Mouse (Mus musculus): ENCODE results near the gene March4. TPM values are rescaled to one million over a fixed set of nuclear protein-coding genes. Genes with fewer than 3 reads are reported as not detected.

The March4 gene
- polyA plus RNA-seq, 1 experiment, result 0.05 TPM

DNA sequence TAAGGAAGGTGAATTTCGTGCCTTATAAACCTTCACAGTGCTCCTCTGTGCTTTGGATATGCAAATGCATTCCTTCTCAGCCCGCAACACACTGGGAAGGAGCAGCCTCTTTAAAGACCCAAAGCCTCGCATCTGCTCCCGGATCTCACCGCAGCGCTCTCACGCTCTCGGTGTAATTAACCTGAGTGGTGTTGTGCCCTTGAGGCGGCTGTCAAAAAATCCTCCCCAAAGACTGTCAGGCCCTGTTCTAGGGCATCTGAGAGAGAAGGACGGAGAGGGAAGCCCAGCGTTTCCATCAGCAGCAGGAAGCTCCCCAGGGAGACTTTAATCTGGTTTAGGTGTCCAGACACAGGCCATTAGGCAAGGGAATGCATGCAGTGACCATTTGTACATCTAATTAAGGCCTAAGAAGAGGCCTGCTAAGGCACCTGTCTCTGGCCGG is 40.8 kb upstream of the March4 start:
- 32% methylated on average over 12 of the region's 12 CpGs for WGBS
- TF ChIP-seq CTCF (conservative IDR thresholded peaks at IDR 0.05; ENCODE audit: insufficient read depth, insufficient read length, low read depth, low read length) (no peak), POLR2A (IDR thresholded peaks at IDR 0.05; ENCODE audit: low read depth, low read length) (no peak)
- no peak for DNase-seq
- H3K4me3 ChIP-seq (ENCODE audit: insufficient read depth, low read depth, low read length), result no peak overlapping the region
- no peak overlapping the region for H3K27ac ChIP-seq (ENCODE audit: insufficient read depth, low read depth, low read length)
- no peaks in the 10 kb centered on the region for H3K4me1 ChIP-seq (ENCODE audit: control insufficient read depth, insufficient read depth, low read length)
- H3K27me3 ChIP-seq (replicated peaks; ENCODE audit: control insufficient read depth, insufficient read depth, low read length), result no peaks in the 10 kb centered on the region
- H3K36me3 ChIP-seq (ENCODE audit: control insufficient read depth, insufficient read depth, low read length), result no peaks in the 10 kb centered on the region

- H3K27me3 ChIP-seq (replicated peaks; ENCODE audit: control insufficient read depth, insufficient read depth, low read length), result no peaks in the 10 kb centered on the region
- H3K4me3 ChIP-seq (ENCODE audit: insufficient read depth, low read depth, low read length), result no peak overlapping the region
- DNase-seq, result no peak
- H3K27ac ChIP-seq (ENCODE audit: insufficient read depth, low read depth, low read length), result no peak overlapping the region
- 42% methylated on average over 4 of the region's 4 CpGs for WGBS
- H3K36me3 ChIP-seq (ENCODE audit: control insufficient read depth, insufficient read depth, low read length), result no peaks in the 10 kb centered on the region
- H3K4me1 ChIP-seq (ENCODE audit: control insufficient read depth, insufficient read depth, low read length), result no peaks in the 10 kb centered on the region
- TF ChIP-seq CTCF (conservative IDR thresholded peaks at IDR 0.05; ENCODE audit: insufficient read depth, insufficient read length, low read depth, low read length) (peak; percentile 47), POLR2A (IDR thresholded peaks at IDR 0.05; ENCODE audit: low read depth, low read length) (no peak)
These were observed 38.4 kb upstream of the March4 start for GRCm38 (mm10) chr1:72575121-72575520.

- H3K4me1 ChIP-seq (ENCODE audit: control insufficient read depth, insufficient read depth, low read length), result no peaks in the 10 kb centered on the region
- no peak overlapping the region for H3K27ac ChIP-seq (ENCODE audit: insufficient read depth, low read depth, low read length)
- 66% methylated on average over 7 of the region's 7 CpGs for WGBS
- DNase-seq, result no peak
- H3K27me3 ChIP-seq (replicated peaks; ENCODE audit: control insufficient read depth, insufficient read depth, low read length), result no peaks in the 10 kb centered on the region
- H3K36me3 ChIP-seq (ENCODE audit: control insufficient read depth, insufficient read depth, low read length), result no peaks in the 10 kb centered on the region
- TF ChIP-seq POLR2A (IDR thresholded peaks at IDR 0.05; ENCODE audit: low read depth, low read length), result no peak
- no peak for TF ChIP-seq CTCF (conservative IDR thresholded peaks at IDR 0.05; ENCODE audit: insufficient read depth, insufficient read length, low read depth, low read length)
- H3K4me3 ChIP-seq (ENCODE audit: insufficient read depth, low read depth, low read length), result no peak overlapping the region
These were observed 37.9 kb upstream of the March4 start for GRCm38 (mm10) chr1:72574608-72575007.

GRCm38 (mm10) chr1:72574047-72574446 is 37.3 kb upstream of the March4 start:
- TF ChIP-seq POLR2A (IDR thresholded peaks at IDR 0.05; ENCODE audit: low read depth, low read length) (no peak), CTCF (conservative IDR thresholded peaks at IDR 0.05; ENCODE audit: insufficient read depth, insufficient read length, low read depth, low read length) (no peak)
- Histone ChIP-seq H3K4me1 (ENCODE audit: control insufficient read depth, insufficient read depth, low read length) (no peaks in the 10 kb centered on the region), H3K27ac (ENCODE audit: insufficient read depth, low read depth, low read length) (no peak overlapping the region), H3K4me3 (ENCODE audit: insufficient read depth, low read depth, low read length) (no peak overlapping the region), H3K27me3 (replicated peaks; ENCODE audit: control insufficient read depth, insufficient read depth, low read length) (no peaks in the 10 kb centered on the region), H3K36me3 (ENCODE audit: control insufficient read depth, insufficient read depth, low read length) (no peaks in the 10 kb centered on the region)
- DNase-seq, result no peak
- WGBS, result 26% methylated on average over 7 of the region's 7 CpGs

DNA sequence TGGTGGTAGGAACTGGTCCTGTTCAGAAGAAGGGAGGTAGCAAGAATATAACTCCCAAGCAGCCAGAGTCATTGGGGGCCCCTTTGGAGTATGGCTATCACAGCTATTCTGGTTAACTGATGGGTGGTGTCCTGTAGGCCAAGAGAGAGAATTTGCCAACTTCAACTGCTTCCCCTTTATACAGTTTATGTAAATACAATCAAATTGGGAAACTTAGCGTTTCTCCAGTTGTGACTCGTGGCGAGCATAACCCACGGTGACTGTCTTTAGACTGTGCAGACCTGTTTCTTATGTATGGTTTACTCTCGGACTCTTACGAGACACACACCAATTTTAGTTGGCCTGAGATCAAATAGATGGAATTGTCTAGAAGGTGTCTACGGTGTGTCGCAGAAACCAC is 32.0 kb upstream of the March4 start:
- no peak for TF ChIP-seq POLR2A (IDR thresholded peaks at IDR 0.05; ENCODE audit: low read depth, low read length)
- no peak for TF ChIP-seq CTCF (conservative IDR thresholded peaks at IDR 0.05; ENCODE audit: insufficient read depth, insufficient read length, low read depth, low read length)
- H3K4me3 ChIP-seq (ENCODE audit: insufficient read depth, low read depth, low read length), result no peak overlapping the region
- no peaks in the 10 kb centered on the region for H3K4me1 ChIP-seq (ENCODE audit: control insufficient read depth, insufficient read depth, low read length)
- WGBS, result 90% methylated on average over 8 of the region's 8 CpGs
- H3K36me3 ChIP-seq (ENCODE audit: control insufficient read depth, insufficient read depth, low read length), result no peaks in the 10 kb centered on the region
- H3K27ac ChIP-seq (ENCODE audit: insufficient read depth, low read depth, low read length), result no peak overlapping the region
- no peaks in the 10 kb centered on the region for H3K27me3 ChIP-seq (replicated peaks; ENCODE audit: control insufficient read depth, insufficient read depth, low read length)
- DNase-seq, result no peak

DNA sequence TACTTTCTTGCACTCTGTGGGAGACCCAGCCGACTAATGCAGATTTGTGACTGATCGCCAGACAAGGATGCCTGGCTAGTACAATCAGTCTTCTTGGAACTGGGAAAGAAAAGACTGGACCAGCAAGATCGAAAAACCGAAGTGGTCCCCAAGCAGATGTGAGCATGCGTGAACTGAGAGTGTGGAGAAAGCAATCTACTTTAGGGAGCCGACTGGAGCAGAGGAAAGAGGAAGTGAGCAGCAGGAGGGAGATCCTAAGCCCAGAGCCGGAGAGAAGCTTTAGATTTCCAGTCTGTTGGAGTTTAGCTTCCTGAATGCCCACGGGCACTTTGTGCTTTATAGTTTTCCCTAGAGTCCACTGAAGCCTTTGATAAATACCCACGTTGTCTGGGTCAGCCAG is 30.3 kb upstream of the March4 start:
- TF ChIP-seq POLR2A (IDR thresholded peaks at IDR 0.05; ENCODE audit: low read depth, low read length) (no peak), CTCF (conservative IDR thresholded peaks at IDR 0.05; ENCODE audit: insufficient read depth, insufficient read length, low read depth, low read length) (no peak)
- Histone ChIP-seq H3K4me3 (ENCODE audit: insufficient read depth, low read depth, low read length) (no peak overlapping the region), H3K4me1 (ENCODE audit: control insufficient read depth, insufficient read depth, low read length) (no peaks in the 10 kb centered on the region), H3K27ac (ENCODE audit: insufficient read depth, low read depth, low read length) (no peak overlapping the region), H3K27me3 (replicated peaks; ENCODE audit: control insufficient read depth, insufficient read depth, low read length) (no peaks in the 10 kb centered on the region), H3K36me3 (ENCODE audit: control insufficient read depth, insufficient read depth, low read length) (no peaks in the 10 kb centered on the region)
- DNase-seq, result no peak
- 50% methylated on average over 9 of the region's 9 CpGs for WGBS

GRCm38 (mm10) chr1:72564334-72564962 is 27.7 kb upstream of the March4 start:
- TF ChIP-seq CTCF (conservative IDR thresholded peaks at IDR 0.05; ENCODE audit: insufficient read depth, insufficient read length, low read depth, low read length) (no peak), POLR2A (IDR thresholded peaks at IDR 0.05; ENCODE audit: low read depth, low read length) (no peak)
- H3K4me3 ChIP-seq (ENCODE audit: insufficient read depth, low read depth, low read length), result no peak overlapping the region
- WGBS, result 51% methylated on average over 6 of the region's 6 CpGs
- H3K27me3 ChIP-seq (replicated peaks; ENCODE audit: control insufficient read depth, insufficient read depth, low read length), result no peaks in the 10 kb centered on the region
- DNase-seq, result peak; percentile 5
- no peaks in the 10 kb centered on the region for H3K36me3 ChIP-seq (ENCODE audit: control insufficient read depth, insufficient read depth, low read length)
- H3K27ac ChIP-seq (ENCODE audit: insufficient read depth, low read depth, low read length), result no peak overlapping the region
- H3K4me1 ChIP-seq (ENCODE audit: control insufficient read depth, insufficient read depth, low read length), result no peaks in the 10 kb centered on the region
